Mouse (Mus musculus): ENCODE measurements around the gene Fbxl13.
A peak's percentile ranks its signal among the peaks of the same experiment; 100 is the strongest.

Gene Fbxl13

DNA sequence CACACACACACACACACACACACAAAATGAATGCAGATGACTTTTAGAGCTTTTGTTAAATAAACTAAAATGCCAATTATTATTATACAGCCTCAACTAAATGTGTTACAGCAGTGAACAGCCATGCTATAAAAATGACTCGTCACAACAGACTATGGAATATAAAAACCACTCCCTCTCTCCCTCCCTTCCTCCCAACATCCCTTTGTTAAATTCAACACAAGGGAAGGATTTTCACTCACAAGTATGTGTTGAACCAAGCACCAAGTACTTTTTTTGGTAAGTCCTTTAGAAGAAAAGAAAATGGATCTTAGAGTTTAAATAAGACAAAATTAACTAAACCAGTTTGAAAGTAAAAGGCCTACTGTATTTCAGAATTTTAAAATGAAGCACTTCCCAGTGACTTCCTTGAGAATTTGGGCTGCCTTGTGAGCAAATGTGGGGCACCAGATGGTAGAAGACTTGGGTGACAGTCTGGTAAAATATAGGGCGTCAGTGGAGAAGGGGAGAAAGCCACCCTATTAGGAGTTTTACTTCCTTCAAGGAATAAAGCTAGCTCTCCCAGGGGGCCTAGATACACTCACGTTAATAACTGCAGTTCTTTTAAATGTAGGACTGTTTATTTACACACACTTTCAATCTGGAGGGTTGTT, 72.5 kb downstream of the Fbxl13 start:
- no peak for DNase-seq

DNA sequence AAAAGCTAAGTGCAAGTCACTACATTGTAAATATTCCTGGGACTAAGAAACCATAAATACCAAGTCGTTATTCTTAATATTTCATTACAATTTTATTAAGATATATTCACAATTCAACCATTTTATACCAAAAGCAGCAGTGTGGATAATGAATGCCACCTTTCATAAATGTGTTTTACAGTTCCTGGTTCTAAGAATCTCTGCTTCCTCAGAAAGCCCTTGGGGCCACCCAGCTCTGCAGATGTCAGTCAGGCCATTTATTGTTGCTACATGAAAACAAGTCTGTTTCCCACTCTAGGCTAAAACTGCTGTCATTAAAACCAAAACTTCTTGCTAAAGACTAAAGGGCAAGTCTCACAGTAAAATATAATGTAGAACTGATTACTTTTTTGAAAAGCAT, 77.7 kb downstream of the Fbxl13 start:
- DNase-seq, result no peak

DNA sequence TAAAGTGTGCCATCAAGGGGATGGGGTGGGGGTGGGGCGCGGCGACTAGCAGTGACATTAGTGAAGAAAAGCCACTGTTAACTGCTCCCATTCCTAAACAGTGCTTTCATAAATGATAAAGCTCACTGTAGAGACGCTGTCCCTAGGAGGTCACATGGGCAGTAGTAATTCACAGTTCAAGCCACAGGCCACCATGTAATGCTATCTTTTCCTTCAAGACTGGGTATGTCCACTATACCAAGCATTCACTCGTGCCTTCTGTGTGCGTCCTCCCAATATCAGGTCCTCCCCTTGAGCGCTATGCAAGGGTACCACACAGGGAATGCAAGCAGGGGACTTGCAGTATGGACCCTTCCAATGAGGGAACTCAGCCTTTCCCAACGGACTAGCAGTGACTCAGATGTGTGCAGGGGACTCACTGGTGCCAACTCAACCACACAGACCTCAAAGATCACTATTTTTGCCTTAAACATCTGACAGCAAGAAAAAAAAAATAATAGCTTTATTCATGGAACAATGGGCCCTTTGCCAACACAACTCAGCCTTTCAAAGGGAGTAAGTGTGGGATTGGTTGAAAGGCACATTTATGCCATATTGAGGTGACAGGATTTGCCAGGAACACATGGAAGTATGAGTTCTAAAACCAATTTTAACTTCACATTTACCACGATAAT, 79.9 kb downstream of the Fbxl13 start:
- DNase-seq, result peak; percentile 51

DNA sequence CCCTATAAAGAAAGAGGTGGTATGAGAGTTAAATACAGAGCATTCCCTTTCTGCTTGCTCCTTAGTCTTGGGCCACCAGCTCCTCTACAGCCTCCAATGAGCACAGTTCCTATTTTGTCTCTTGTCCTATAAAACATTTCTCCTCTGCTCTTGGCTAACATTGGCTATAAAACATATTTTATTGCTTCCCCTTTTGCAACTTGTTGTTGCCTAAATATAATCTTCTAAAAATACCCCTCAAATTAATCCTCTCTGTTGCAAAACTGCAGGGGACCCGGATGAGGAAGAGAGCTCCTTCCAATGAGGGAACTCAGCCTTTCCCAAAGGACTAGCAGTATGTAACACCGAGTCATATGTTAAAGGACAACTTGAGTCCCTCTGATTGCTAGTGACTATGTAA, 81.5 kb downstream of the Fbxl13 start:
- DNase-seq, result no peak

DNA sequence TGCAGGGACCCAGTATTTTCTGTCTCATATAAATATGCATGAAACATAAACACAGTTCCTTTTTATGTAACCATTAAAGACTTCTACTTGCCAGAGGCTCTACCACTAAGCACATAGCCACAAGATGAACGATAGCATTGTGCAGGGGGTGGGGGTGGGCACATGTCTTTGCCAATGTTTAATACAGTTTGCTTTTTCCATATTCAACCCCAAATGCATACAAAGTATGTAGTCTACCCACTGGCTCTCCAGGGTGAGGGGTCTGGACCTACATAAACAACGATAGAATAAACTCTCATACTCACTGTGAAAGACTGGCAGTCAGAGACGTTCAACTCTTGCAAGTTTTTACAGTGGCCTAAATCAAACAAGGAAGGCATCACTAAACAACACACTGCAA, 88.9 kb downstream of the Fbxl13 start:
- DNase-seq, result no peak

DNA sequence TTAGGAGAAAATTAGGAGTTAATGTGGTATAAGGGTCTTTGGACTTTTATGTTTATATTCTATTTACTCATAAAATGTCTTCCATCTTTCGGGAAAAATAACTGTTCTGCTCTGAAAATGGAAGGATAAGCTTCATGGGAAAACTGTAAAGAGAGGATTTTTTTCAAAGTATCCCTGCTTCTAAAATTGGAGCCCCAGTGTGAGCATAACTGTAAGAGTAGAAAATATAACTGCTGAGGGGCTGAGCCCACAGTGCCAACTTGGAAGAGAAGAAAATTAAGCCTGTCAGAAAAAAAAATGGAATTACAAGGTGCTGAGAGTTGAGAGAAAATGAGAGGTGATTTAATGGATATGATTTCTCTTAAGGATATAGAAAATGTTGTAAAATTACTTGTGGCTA, 90.7 kb downstream of the Fbxl13 start:
- DNase-seq, result no peak

DNA sequence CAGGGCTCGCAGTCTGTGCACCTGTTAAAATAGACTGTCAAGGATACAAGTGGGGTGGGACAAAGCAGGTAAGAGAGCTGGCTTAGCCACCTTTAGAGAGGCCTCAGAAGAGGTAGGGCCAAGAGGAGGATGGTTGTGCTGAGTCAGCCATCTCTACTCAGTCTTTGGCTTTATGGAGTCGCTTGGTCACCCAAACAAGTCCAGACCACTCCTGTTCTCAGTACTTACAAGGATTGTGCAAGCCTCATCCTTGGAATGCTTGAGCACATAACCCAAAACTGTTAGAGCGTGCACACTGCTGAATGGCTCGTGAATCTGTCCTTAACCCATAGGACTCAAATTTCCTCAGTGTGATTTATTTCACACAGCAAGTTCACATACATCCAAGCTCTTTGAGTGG, 91.7 kb downstream of the Fbxl13 start:
- no peak for DNase-seq

DNA sequence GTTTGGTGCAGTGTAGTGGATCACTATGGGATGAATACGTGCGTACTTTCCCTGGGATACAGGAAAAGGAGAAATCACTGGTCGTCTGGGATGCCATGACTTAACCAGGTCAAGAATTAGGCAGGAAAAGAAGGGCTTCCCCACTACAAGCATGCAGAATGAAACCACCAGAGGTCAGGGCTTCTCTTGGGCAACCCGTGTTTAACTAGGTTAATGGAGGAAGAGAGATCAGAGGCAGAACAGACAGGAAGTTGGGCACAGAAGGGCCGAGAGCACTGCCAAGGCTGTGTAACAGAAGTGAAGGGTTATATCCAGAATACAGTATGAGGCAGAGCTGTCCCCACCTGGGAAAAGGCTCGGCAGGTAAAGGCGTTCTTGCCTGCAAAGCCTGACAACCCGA, 98.4 kb downstream of the Fbxl13 start:
- no peak for DNase-seq

DNA sequence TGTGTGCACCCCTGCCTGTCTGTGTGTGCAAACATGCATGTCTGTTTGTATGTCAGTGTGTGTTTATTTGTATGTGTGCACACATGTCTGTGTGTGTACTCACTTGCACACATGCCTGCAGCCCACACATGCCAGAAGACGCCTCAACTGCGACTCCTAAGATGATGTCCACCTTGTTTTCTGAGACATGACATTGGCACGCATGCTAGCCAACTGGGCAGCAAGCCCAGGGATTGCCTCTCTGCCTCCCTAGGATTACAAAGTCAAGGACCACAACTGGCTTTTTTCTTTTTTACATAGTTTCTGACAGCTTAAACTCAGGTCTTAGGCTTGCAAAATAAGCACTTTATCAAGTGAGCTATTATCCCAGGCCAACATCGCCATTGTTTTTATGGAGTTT, 99.6 kb downstream of the Fbxl13 start:
- no peak for DNase-seq

DNA sequence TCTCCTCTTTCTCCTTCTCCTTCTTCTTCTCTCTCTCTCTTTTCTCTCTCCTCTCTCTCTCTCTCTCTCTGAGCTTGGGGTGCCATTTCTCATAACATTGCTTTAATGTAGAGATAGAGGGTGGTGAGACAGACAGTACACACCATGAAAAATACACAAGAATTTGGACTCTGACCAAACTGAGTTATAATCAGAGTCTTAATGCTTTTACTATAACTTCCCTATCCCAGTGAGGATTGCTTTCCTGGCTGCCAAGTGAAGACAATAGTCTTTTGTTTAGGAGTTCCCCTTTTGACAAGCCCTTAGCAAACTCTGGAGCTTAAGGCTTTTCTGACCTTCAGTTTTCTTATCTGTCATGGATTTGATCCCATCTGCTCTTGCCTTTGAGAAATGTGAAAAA, 100.2 kb downstream of the Fbxl13 start:
- no peak for DNase-seq

DNA sequence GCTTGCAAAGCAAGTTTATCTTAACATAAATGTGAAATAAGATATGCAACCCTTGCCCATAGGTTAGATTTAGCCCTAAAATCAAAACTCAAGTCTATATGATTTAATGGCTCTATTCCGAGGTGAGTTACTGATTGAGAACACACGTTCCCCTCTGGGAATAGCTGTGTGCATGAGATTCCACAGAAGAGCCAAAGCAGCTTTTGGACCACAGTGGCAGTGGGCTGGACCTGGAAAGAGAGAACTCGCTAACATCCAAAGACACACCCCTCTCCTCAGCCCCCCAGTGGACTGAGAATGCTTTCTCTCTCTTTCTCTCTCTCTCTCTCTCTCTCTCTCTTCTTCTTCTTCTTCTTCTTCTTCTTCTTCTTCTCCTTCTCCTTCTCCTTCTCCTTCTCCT, 100.6 kb downstream of the Fbxl13 start:
- no peak for DNase-seq

DNA sequence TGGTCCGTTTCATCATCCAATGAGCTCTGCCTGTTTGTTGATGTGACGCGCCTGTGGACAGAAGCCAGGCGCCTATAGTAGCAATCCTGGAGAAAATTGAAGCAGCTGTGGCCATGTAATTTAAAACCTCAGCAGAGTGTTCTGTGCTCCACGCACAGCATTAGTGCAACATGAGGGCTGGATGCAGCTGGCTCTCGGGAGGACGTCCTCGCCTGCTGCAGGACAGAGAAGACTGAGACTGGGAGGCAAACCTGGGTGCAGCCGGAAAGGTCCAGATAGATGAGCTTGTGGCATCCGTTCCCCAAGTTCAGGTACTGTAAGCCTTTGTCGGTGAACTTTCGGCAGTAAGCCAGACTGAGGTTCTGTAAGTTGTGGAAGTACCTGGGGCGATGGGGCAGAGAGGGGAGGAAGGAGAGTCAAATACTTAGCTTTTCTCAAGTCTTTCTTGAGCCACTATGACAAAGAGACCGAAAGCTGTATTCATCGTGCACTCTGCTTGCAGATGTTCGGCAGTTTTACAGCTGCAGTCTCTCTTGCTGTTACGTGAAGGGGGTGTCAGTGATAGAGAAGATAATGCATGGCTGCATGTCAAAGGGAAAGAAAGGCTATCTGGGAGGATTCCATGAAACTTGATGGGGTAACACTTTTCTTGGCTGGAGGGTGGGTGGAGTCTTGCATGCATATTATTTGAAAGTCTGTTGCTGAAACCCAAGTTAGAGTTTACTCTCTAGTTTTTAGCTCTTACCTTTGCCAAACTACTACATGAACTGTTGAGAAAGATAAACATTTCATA, 101.8 kb downstream of the Fbxl13 start, which contains the start of gene Lrrc17:
Gene Lrrc17 (plus strand): TSS at position 151 of the 793 bp plus-strand sequence.
- DNase-seq, result no peak

DNA sequence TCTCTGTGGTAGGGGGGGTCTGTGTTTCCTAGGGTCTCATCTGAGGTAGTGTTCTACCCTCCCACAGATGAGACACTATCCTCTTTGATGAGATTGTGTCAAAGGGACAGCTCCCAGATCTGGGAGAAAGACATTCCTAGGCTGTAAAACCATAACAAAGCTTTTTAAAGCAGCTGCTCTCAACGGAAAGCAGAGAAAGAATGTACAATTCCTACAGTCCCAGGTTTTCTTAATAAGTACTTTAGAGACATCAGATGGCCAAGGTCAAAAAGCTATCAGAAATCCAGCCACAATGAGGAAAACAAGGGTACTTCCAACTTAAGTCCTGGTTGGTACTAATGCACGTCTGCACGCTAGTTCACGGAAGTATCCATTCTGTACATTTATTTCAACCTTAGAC, 103.2 kb downstream of the Fbxl13 start:
- no peak for DNase-seq

DNA sequence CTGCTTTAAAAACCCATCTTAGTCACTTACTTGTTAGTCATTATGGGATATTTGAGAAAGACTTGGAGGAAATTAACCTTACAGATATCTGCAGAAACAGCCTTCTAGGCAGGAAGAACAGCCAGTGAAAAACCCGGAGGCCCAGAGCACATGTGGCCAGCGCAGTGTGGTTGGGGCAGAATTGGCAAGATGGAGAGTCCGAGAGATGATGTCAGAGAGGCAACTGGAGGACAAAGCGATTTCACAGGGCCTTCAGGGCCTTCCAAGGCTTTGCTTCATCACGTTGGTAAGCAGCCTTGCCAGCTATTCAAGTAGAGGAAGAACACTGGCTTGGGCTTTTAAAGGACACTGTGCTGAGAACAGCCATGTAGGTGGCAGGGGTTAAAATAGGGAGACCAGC, 112.5 kb downstream of the Fbxl13 start:
- DNase-seq, result no peak

DNA sequence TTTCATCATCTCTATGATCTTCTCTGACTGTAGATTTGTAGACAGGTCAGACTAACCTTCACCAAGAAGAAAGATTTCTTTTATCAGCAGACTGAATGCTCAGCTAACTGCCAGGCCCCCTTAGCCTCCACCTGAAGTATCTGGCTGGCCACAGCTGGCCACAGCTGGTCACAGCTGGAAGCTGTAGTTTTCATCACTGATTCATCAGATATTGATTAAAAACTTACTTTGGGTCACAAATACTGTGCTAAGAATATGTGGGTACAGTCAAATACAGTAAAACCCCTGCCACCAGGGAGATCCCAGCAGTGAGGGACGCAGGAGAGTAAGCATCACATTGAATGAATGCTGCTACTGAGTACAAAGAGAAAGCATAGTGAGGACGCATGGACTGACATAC, 113.3 kb downstream of the Fbxl13 start:
- no peak for DNase-seq

DNA sequence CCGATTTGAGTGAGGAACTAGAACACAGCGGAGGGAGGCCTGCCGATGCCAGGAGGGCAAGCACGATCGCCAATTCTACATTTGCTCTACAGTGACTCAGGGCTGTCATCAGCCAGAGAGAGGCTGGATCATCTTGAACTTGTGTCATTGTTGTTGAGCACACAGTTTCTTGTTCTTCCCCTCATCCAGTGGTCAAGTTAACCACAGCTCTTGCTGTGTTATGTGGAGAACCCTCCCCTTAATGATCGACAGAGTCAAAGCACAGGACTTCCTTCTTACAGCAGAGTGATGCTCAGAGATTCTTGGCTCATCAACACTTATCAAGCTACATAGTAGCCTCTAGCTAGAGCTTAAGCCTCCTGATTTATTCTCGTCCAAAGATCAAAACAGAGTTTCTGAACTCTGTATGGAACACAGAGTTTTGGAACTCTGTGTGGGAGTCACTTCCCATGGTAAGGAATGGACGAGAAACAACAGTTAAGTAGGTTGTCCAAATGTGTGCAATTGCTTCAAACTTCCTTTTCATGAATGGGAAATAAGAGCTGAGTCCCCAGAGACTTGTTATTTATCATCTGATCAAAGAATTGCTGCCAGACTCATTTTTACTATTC, 116.2 kb downstream of the Fbxl13 start:
- DNase-seq, result no peak

DNA sequence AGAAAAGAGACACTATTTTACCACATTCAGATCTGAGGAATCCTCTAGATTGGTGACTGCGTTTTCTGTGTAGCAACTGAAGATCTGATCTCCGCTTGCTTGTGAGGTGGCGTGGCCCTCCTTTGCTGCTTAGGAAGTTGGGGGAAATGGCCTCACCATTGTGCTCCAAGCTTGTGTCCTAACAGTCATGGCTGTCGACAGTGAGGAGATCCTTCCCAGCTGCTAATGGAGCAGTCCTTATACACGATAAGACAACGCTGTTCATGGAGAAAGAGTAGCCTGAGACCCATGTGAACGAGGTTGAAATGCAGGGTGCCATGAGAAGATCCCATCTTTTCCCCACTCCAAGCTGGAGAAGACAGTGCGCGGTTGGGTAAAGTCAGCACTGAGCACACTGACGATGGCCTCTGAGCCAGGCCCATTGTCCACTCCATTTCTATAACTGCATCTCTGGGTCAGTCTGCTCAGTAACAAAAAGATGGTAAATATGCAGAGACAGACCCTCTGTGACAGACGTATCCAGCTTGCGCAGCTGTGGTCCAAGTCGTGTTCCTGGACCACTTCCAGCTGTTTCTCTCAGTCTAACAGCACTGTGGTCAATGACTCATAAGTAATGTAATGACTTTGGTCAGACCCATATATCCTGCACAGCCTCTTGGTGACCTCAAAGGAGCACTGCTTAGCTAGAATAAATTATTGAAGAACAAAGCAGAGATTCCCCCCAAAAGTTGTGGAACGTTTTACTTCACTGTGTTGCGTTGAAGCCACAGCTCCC, 117.2 kb downstream of the Fbxl13 start:
- DNase-seq, result no peak

DNA sequence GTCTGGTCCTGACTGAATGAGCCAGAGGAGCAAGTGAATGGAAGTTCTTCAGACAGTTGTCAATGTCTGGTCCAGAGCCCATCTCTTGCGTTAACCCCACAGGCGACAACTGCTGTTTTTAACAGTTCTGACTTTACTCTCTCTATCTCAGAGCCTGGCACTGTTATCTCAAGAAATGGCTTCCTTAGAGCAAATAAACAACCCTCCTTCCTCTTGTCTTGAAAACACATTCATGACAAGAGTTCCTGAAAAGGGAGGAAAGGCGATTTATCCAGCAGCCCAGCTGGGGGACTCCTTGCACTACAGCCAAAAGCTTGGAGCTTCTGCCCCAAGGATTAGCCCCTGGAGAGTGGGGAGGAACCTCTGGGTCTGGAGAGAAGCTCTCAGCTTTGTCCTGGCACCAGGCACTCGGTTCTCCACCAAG, 117.9 kb downstream of the Fbxl13 start:
- no peak for DNase-seq

DNA sequence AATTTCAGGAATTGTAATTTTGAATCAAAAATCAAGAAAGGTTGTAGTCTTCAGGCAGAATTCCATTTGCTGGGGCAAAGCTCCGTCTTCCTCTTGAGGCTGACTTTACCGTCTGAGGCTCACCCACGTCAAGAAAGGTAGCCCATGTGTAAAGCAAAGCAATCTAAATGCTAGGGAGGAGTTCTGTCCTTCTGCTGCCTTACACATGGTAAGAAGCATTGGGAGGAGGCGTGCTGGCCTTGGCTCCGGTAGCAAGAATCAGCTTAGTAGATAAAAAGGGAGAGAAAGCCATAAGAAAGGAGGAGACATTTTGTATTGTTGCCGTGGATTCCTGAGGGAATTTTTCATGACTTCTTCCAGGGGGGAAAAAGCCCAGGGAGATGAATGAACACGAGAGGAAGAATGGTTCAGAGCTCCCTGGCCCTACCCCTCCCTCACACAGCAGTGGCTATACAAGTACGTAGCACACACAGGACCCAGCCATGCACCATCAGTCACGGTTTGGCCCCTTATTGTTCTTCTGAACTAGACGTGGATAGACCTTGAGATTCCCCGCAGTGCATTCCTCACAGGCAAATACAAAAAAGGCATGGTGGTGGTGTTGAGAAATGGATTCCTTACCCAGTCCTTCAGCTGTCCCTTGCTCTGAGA, 118.5 kb downstream of the Fbxl13 start:
- no peak for DNase-seq

DNA sequence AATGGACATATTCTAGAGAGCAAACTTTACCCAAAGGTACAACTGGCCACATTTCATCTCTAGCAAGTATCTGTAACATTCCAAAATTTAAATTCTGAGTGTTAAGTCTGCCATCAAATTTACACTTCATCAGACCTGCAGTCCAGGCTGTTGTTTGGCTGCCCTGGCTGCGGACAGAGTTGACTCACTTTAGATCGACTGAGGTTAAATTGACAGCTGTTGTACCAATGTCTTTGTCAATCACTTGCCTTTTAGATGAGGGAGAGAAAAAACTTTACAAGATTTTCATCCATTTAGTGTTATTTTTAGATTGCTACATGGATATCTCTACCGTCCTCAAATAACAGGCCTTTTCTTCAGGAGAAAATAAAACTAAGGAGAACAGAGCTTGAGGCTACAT, 126.3 kb downstream of the Fbxl13 start:
- DNase-seq, result no peak

DNA sequence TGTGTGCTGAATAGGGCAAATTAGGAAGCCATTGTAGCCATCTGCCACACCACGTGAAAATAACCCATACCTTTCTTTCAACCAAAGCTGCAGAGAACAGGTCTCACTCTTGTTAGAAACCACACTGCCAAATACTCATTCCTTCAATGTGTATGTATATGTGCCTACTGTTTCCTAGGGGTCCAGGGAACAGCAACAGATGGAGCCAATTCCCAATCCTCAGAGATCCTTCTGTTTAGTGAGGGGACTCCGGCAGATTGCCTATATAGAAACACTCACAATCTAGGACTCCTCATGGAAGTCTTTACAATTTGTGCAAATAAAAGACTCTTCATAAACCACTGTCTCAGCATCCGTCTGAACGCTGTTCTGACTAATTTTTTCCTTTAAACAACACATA, 127.2 kb downstream of the Fbxl13 start:
- DNase-seq, result no peak

DNA sequence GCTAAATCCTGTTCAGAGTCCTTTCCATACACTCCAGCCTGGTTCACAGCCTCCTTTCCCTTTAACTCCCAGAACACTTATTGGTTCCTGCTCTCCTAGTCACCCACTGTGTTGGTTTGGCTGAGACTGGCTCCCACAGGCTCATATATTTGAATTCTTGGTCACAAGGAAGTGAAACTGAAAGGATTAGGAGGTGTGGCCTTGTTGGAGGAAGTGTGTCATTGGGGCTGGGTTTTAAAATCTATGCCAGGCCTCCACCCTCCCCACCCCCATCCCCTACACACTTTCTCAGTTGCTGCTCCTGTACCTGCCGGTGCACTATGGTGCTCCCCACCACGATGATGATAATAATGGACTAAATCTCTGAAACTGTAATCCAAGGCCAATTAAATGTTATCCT, 127.9 kb downstream of the Fbxl13 start:
- no peak for DNase-seq
